Mouse (Mus musculus) bone marrow, adult 2 months (tissue): Measurements from ENCODE around the gene Abcd1. TPM values are rescaled to one million over a fixed set of nuclear protein-coding genes. Genes with fewer than 3 reads are reported as not detected.

Experiments
- H3K27ac ChIP-seq: fragments of 200-500 bp; 2 replicates; pipeline ENCODE4 v1.5.1; 2012; ENCODE audit warnings: low read depth, mild to moderate bottlenecking, control low read depth, inconsistent platforms, low read length; ENCODE audit not compliant: control insufficient read depth, poor library complexity, insufficient read depth
- H3K4me1 ChIP-seq: fragments of 200-500 bp; 2 replicates; pipeline ENCODE4 v1.6.1; 2011; ENCODE audit warnings: low read length; ENCODE audit not compliant: control insufficient read depth, insufficient read depth
- H3K4me3 ChIP-seq: fragments of 200-500 bp; replicated peaks from 2 replicates; pipeline ENCODE3; 2011; ENCODE audit warnings: mild to moderate bottlenecking, low read depth, low read length, control low read depth; ENCODE audit not compliant: control insufficient read depth
- CTCF ChIP-seq: fragments of 200-500 bp; IDR thresholded peaks from 2 replicates; pipeline ENCODE4 v1.5.1; 2011; ENCODE audit warnings: low read length, control low read depth; ENCODE audit not compliant: control insufficient read depth, insufficient read depth
- POLR2A ChIP-seq: fragments of 200-500 bp; IDR thresholded peaks from 2 replicates; pipeline ENCODE4 v1.6.1; 2011; ENCODE audit warnings: low read depth, mild to moderate bottlenecking, control low read depth, low read length, borderline replicate concordance; ENCODE audit not compliant: control insufficient read depth
- WGBS: fragments of 180-500 bp; shearing (Covaris S2); methylation state at CpG from one replicate; pipeline ENCODE4 v1.1.7; 2018; 5-methylcytosine and 5-hydroxymethylcytosine counted together
- polyA plus RNA-seq: library from polyadenylated mRNA; stranded (reverse); fragments of >200 nt; gene quantifications from 2 replicates; pipeline ENCODE4 v1.2.4, GENCODE M21; 2011; ENCODE audit warnings: low replicate concordance; ENCODE audit not compliant: missing spikeins, insufficient read depth, insufficient read length

Gene Abcd1
- polyA plus RNA-seq: 12.6 and 17.6 TPM in 2 replicates

- peak within 1 kb of the TSS; percentile 92 for H3K27ac ChIP-seq
- 19% methylated on average over 45 of the region's 45 CpGs for WGBS
- H3K4me3 ChIP-seq: peak within 1 kb of the TSS; percentile 90
- peaks cover 1% of the 10 kb centered on the region; the same call in 1 of the 2 replicates for H3K4me1 ChIP-seq
- TF ChIP-seq CTCF (no peak), POLR2A (peak; percentile 84; the same call in 1 of the 2 replicates)
Observed at GRCm38 (mm10) chrX:73716109-73716661, at the start of gene Abcd1, which contains the start of gene Bcap31. TSS of gene Abcd1 (plus strand) at chrX:73716597. TSS of gene Bcap31 (minus strand) at chrX:73716175.

- Histone ChIP-seq H3K27ac (no peak overlapping the region), H3K4me3 (no peak overlapping the region), H3K4me1 (no peaks in the 10 kb centered on the region)
- TF ChIP-seq CTCF (peak; percentile 48), POLR2A (no peak)
- WGBS: 71% methylated on average over 4 of the region's 4 CpGs
Observed at GRCm38 (mm10) chrX:73672031-73672431, 44.4 kb upstream of the Abcd1 start.

- no peaks in the 10 kb centered on the region for H3K4me1 ChIP-seq
- 16% methylated on average over 51 of the region's 72 CpGs for WGBS
- TF ChIP-seq POLR2A (no peak), CTCF (no peak)
- no peak within 1 kb of the TSS for H3K27ac ChIP-seq
- H3K4me3 ChIP-seq: no peak within 1 kb of the TSS
Observed at GRCm38 (mm10) chrX:73672879-73673618, 43.3 kb upstream of the Abcd1 start, which contains the start of gene Slc6a8. TSS of gene Slc6a8 (plus strand) at chrX:73673150.

GRCm38 (mm10) chrX:73673619-73673967 is 42.8 kb upstream of the Abcd1 start:
- Histone ChIP-seq H3K27ac (no peak overlapping the region), H3K4me3 (no peak overlapping the region), H3K4me1 (no peaks in the 10 kb centered on the region)
- WGBS: 16% methylated on average over 37 of the region's 42 CpGs
- TF ChIP-seq CTCF (no peak), POLR2A (no peak)

- Histone ChIP-seq H3K27ac (no peak overlapping the region), H3K4me3 (no peak overlapping the region), H3K4me1 (no peaks in the 10 kb centered on the region)
- WGBS: 58% methylated on average over 19 of the region's 20 CpGs
- TF ChIP-seq POLR2A (no peak), CTCF (no peak)
Observed at GRCm38 (mm10) chrX:73673968-73674661, 42.3 kb upstream of the Abcd1 start.

GRCm38 (mm10) chrX:73675231-73675630 is 41.2 kb upstream of the Abcd1 start:
- TF ChIP-seq CTCF: no peak
- no peak for TF ChIP-seq POLR2A
- WGBS: 36% methylated on average over 2 of the region's 2 CpGs
- no peak overlapping the region for H3K27ac ChIP-seq
- no peak overlapping the region for H3K4me3 ChIP-seq
- no peaks in the 10 kb centered on the region for H3K4me1 ChIP-seq

- H3K4me1 ChIP-seq: no peaks in the 10 kb centered on the region
- H3K27ac ChIP-seq: no peak overlapping the region
- TF ChIP-seq CTCF (no peak), POLR2A (no peak)
- WGBS: 91% methylated on average over 4 of the region's 4 CpGs
- H3K4me3 ChIP-seq: no peak overlapping the region
Observed at GRCm38 (mm10) chrX:73676668-73677067, 39.7 kb upstream of the Abcd1 start.

GRCm38 (mm10) chrX:73684156-73684555 is 32.2 kb upstream of the Abcd1 start:
- no peak overlapping the region for H3K4me3 ChIP-seq
- H3K27ac ChIP-seq: no peak overlapping the region
- TF ChIP-seq POLR2A (no peak), CTCF (no peak)
- WGBS: 73% methylated on average over 2 of the region's 2 CpGs
- no peaks in the 10 kb centered on the region for H3K4me1 ChIP-seq

GRCm38 (mm10) chrX:73684978-73685377 is 31.4 kb upstream of the Abcd1 start:
- H3K4me3 ChIP-seq: no peak overlapping the region
- TF ChIP-seq CTCF (no peak), POLR2A (no peak)
- H3K27ac ChIP-seq: no peak overlapping the region
- no peaks in the 10 kb centered on the region for H3K4me1 ChIP-seq
